Mouse (Mus musculus): ENCODE results near the gene Olfr1272.
"Not testable (repeated sequence)": the region's sequence is repeated elsewhere in the genome, so short reads cannot be mapped to it uniquely, and the experiment has no call there.

Olfr1272 gene

DNA sequence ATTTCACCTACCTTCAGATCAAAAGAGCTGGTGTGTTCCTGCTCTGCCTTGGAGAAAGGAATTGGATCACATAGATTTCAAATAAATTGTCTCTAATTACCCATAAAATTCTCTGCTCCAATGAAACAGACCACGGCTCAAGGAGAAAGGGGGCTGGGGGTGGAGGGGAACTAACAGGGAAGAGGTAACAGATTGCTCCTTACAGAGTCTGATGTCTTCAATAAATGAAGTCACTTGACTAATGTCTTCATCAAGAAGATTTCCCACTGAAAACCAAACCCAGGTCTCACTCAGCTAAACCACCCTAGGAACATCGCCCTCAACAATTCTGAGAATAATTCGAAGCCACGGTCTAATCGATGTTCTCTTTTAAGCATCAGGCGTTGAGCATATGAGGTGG, at the start of gene Olfr1272:
Gene Olfr1272 (minus strand): TSS at position 101 of the 400 bp plus-strand sequence.
- no peak for DNase-seq (ENCODE audit: low spot score in 2 of 2)

DNA sequence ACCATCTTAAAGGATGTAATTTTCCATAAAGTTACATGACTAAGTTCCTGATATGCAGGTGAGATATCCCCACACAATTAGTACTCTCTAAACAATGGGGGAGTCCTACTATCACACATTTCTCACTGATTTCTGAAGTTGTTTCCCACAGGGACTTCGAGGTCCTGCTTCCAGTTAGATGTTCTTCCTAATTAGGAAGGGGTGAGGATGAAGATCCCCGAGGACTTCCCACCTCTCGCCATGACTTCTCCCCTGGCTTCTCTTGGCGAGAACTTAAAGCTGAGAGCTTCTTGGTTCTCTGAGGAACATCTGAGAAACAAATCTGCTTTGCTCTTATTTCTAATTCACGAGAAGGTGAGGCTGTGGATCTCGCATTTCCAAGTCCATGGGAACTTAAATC, 29.3 kb upstream of the Olfr1272 start, which contains the start of gene Gm13769:
Gene Gm13769 (plus strand): TSS at position 301 of the 400 bp plus-strand sequence.
- not testable (repeated sequence) for DNase-seq (ENCODE audit: low spot score in 2 of 2)

DNA sequence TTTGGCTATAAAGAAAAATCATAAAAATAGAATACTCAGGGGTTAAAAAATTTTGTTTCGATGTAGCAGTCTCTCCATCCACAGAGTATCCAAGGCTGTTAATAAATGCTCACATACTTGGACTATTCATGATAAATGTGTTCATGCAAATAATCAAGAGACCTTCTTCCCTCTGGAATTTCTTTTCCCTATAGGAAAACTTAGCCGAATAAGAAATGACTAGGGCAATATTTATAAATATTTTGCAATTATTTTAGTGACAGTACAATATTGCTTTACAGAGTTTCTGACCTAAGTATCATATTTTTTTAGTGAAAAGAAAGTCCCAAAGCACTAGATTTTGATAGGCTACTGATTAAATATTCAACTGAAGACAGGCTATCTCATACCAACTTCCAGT, 21.7 kb downstream of the Olfr1272 start, which contains the start of gene Olfr1271:
Gene Olfr1271 (minus strand): TSS at position 101 of the 400 bp plus-strand sequence.
- no peak for DNase-seq (ENCODE audit: low spot score in 2 of 2)

DNA sequence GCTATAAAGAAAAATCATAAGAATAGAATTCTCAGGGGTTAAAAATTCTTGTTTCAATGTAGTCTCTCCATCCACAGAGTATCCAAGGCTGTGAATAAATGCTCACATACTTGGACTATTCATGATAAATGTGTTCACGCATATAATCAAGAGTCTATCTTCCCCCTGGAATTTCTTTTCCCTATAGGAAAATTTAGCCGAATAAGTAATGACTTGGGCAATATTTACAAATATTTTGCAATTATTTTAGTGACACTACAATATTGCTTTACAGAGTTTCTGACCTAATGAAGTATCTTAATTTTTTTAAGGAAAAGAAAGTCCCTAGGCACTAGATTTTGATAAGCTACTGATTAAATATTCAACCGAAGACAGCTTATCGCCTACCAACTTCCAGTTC, 35.1 kb downstream of the Olfr1272 start, which contains the start of gene Olfr142:
Gene Olfr142 (minus strand): TSS at position 101 of the 400 bp plus-strand sequence.
- no peak for DNase-seq (ENCODE audit: low spot score in 2 of 2)
